Mouse (Mus musculus): Measurements from ENCODE around the gene Dock9. TPM values are rescaled to one million over a fixed set of nuclear protein-coding genes. Genes with fewer than 3 reads are reported as not detected.

The Dock9 gene
- total and polyA plus RNA-seq, 3 experiments: 9.3 to 12.2 (median 10.3) TPM

DNA sequence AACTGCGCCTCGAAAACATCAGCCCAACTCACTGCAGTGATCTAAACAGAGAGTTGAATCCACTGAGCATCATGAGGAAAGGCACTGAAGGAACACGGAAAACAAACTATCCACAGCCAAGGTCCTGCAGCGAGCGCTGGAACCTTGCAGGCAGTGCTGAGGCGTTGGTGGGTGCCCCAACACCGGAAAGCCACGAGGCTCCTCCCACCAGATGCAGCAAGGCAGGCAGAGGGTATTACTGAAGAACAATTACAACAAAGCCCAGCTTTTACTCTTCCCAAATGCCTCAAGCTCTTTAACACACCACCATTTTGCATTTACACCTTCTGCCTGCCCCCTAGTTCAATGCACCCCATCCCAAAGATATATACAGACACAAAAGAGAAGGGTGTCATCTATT, 65.4 kb downstream of the Dock9 start:
- Histone ChIP-seq H3K27me3 (replicated peaks) (no peaks in the 10 kb centered on the region), H3K4me3 (replicated peaks in 1 of 3; ENCODE audit: low read depth in 2 of 3, low read length in 2 of 3, poor library complexity in 1 of 3) (peak overlapping the region; percentile 10 to 50 (median 14)), H3K36me3 (replicated peaks in 1 of 2; ENCODE audit: control insufficient read depth in 1 of 2, insufficient read depth in 1 of 2, low read length in 1 of 2) (peaks cover 0 to 1% of the 10 kb centered on the region in 2 experiments), H3K79me2 (replicated peaks; ENCODE audit: control insufficient read depth, extremely low read depth, insufficient read depth, poor library complexity, severe bottlenecking) (no peaks in the 10 kb centered on the region), H3K4me2 (ENCODE audit: insufficient read depth, low read depth, poor library complexity, severe bottlenecking) (peak overlapping the region; percentile 56), H3K27ac (ENCODE audit: insufficient read depth, low read depth) (peak overlapping the region; percentile 70), H3K9ac (ENCODE audit: insufficient read depth, low read depth) (no peak overlapping the region), H3K4me1 (ENCODE audit: control insufficient read depth in 1 of 2, insufficient read depth in 2 of 2) (peaks cover 18 to 60% of the 10 kb centered on the region in 2 experiments), H3K9me3 (replicated peaks; ENCODE audit: low read length) (no peaks in the 10 kb centered on the region)
- dilution Hi-C loops (cut with MboI; ENCODE audit: extremely low pct_ligation_motif_present, extremely low pct_unique_long_range_greater_than_20kb, low sequenced_read_pairs) (no loop called here), in situ Hi-C loops (cut with MboI; ENCODE audit: low pct_ligation_motif_present, low pct_unique_long_range_greater_than_20kb, low sequenced_read_pairs) (no loop called here)
- DNase-seq (ENCODE audit: extremely low read depth): no peak
- TF ChIP-seq TBP (conservative IDR thresholded peaks at IDR 0.05; ENCODE audit: low read depth, low read length) (no peak), RAD21 (IDR thresholded peaks at IDR 0.05; ENCODE audit: low read depth, low read length) (no peak), GABPA (IDR thresholded peaks at IDR 0.05; ENCODE audit: insufficient replicate concordance, low read depth, low read length) (no peak), USF2 (conservative IDR thresholded peaks at IDR 0.05; ENCODE audit: low read depth, low read length) (no peak), NRF1 (IDR thresholded peaks at IDR 0.05; ENCODE audit: low read depth, low read length) (no peak), HCFC1 (IDR thresholded peaks at IDR 0.05; ENCODE audit: low read depth, low read length) (no peak), MAZ (IDR thresholded peaks at IDR 0.05; ENCODE audit: low read depth, low read length) (no peak), E2F4 (IDR thresholded peaks at IDR 0.05; ENCODE audit: insufficient replicate concordance, low read depth, low read length) (no peak), CTCF (conservative IDR thresholded peaks at IDR 0.05 in 1 of 2, IDR thresholded peaks at IDR 0.05 in 1 of 2; ENCODE audit: low read depth in 2 of 2, low read length in 2 of 2) (no peak), MXI1 (IDR thresholded peaks at IDR 0.05; ENCODE audit: low read depth, low read length) (no peak), PAX5 (IDR thresholded peaks at IDR 0.05; ENCODE audit: low read length) (no peak), ETS1 (conservative IDR thresholded peaks at IDR 0.05; ENCODE audit: low read depth, low read length) (no peak), POLR2AphosphoS2 (IDR thresholded peaks at IDR 0.05; ENCODE audit: low read depth, low read length) (no peak)

DNA sequence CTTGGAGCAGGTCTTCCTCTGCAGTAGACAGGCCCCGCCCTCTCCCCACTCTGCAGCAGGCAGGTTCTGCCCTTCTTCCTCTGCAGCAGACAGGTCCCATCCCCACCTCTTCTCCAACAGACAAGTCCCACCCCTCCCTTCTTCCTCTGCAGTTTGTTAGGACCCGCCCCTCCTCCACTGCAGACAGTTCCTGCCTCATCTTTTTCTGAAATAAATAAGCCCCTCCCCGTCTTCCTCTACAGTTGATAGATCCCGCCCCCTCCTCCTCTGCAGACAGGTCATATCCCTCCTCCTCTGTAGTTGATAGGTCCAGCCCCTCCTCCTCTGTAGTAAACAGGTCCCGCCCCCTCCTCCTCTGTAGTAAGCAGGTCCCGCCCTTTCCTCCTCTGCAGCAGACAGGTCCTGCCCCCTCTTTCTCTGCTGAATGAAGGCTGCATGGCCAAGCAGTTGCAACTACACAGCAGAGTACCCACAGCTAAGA, 65.9 kb downstream of the Dock9 start:
- dilution Hi-C loops (cut with MboI; ENCODE audit: extremely low pct_ligation_motif_present, extremely low pct_unique_long_range_greater_than_20kb, low sequenced_read_pairs): no loop called here
- Histone ChIP-seq H3K27ac (ENCODE audit: insufficient read depth, low read depth) (peak overlapping the region; percentile 70), H3K4me3 (replicated peaks in 1 of 3; ENCODE audit: low read depth in 2 of 3, low read length in 2 of 3, poor library complexity in 1 of 3) (peak overlapping the region in 2 of 3 experiments; percentile 14 to 50), H3K27me3 (replicated peaks) (no peaks in the 10 kb centered on the region), H3K9ac (ENCODE audit: insufficient read depth, low read depth) (no peak overlapping the region), H3K36me3 (replicated peaks in 1 of 2; ENCODE audit: control insufficient read depth in 1 of 2, insufficient read depth in 1 of 2, low read length in 1 of 2) (peaks cover 0 to 1% of the 10 kb centered on the region in 2 experiments), H3K79me2 (replicated peaks; ENCODE audit: control insufficient read depth, extremely low read depth, insufficient read depth, poor library complexity, severe bottlenecking) (no peaks in the 10 kb centered on the region), H3K4me1 (ENCODE audit: control insufficient read depth in 1 of 2, insufficient read depth in 2 of 2) (peaks cover 18 to 60% of the 10 kb centered on the region in 2 experiments), H3K4me2 (ENCODE audit: insufficient read depth, low read depth, poor library complexity, severe bottlenecking) (peak overlapping the region; percentile 56), H3K9me3 (replicated peaks; ENCODE audit: low read length) (no peaks in the 10 kb centered on the region)
- DNase-seq (ENCODE audit: extremely low read depth): peak; percentile 93
- in situ Hi-C loops (cut with MboI; ENCODE audit: low pct_ligation_motif_present, low pct_unique_long_range_greater_than_20kb, low sequenced_read_pairs): no loop called here
- TF ChIP-seq CTCF (conservative IDR thresholded peaks at IDR 0.05 in 1 of 2, IDR thresholded peaks at IDR 0.05 in 1 of 2; ENCODE audit: low read depth in 2 of 2, low read length in 2 of 2) (no peak), EP300 (IDR thresholded peaks at IDR 0.05; ENCODE audit: low read length) (no peak), ETS1 (conservative IDR thresholded peaks at IDR 0.05; ENCODE audit: low read depth, low read length) (no peak), TCF12 (IDR thresholded peaks at IDR 0.05; ENCODE audit: low read depth, low read length) (no peak), NELFE (IDR thresholded peaks at IDR 0.05; ENCODE audit: low read depth, low read length) (no peak), ZMIZ1 (IDR thresholded peaks at IDR 0.05; ENCODE audit: low read depth, low read length) (no peak), SMC3 (IDR thresholded peaks at IDR 0.05; ENCODE audit: low read depth, low read length) (no peak), MYC (IDR thresholded peaks at IDR 0.05; ENCODE audit: low read depth, low read length) (no peak), CHD1 (IDR thresholded peaks at IDR 0.05; ENCODE audit: low read depth, low read length) (no peak), USF1 (IDR thresholded peaks at IDR 0.05; ENCODE audit: low read depth, low read length) (no peak), E2F4 (IDR thresholded peaks at IDR 0.05; ENCODE audit: insufficient replicate concordance, low read depth, low read length) (no peak), BHLHE40 (IDR thresholded peaks at IDR 0.05; ENCODE audit: low read depth, low read length) (no peak), JUND (conservative IDR thresholded peaks at IDR 0.05; ENCODE audit: low read depth, low read length) (no peak), UBTF (IDR thresholded peaks at IDR 0.05; ENCODE audit: low read depth, low read length) (no peak), USF2 (conservative IDR thresholded peaks at IDR 0.05; ENCODE audit: low read depth, low read length) (no peak), MXI1 (IDR thresholded peaks at IDR 0.05; ENCODE audit: low read depth, low read length) (peak; percentile 26; the same call in 1 of the 2 replicates), ZKSCAN1 (IDR thresholded peaks at IDR 0.05; ENCODE audit: borderline replicate concordance, low read depth, low read length) (no peak), MAX (IDR thresholded peaks at IDR 0.05; ENCODE audit: low read length) (no peak), GABPA (IDR thresholded peaks at IDR 0.05; ENCODE audit: insufficient replicate concordance, low read depth, low read length) (no peak), TBP (conservative IDR thresholded peaks at IDR 0.05; ENCODE audit: low read depth, low read length) (no peak), KAT2A (IDR thresholded peaks at IDR 0.05; ENCODE audit: insufficient replicate concordance, low read length) (no peak), HCFC1 (IDR thresholded peaks at IDR 0.05; ENCODE audit: low read depth, low read length) (peak; percentile 34), RAD21 (IDR thresholded peaks at IDR 0.05; ENCODE audit: low read depth, low read length) (no peak), ZNF384 (IDR thresholded peaks at IDR 0.05; ENCODE audit: low read depth, low read length) (no peak), IRF4 (IDR thresholded peaks at IDR 0.05; ENCODE audit: low read depth, low read length) (no peak), JUN (IDR thresholded peaks at IDR 0.05; ENCODE audit: insufficient read depth, low read depth, low read length) (no peak), POLR2AphosphoS2 (IDR thresholded peaks at IDR 0.05; ENCODE audit: low read depth, low read length) (no peak), NRF1 (IDR thresholded peaks at IDR 0.05; ENCODE audit: low read depth, low read length) (no peak)

Data from CH12.LX (cell line).